Mouse (Mus musculus): Measurements from ENCODE around the gene Cdc123. TPM values are rescaled to one million over a fixed set of nuclear protein-coding genes. Genes with fewer than 3 reads are reported as not detected.

Cdc123 gene
- 213 and 225 TPM in 2 replicates for polyA plus RNA-seq (2012; rRNA removed)

DNA sequence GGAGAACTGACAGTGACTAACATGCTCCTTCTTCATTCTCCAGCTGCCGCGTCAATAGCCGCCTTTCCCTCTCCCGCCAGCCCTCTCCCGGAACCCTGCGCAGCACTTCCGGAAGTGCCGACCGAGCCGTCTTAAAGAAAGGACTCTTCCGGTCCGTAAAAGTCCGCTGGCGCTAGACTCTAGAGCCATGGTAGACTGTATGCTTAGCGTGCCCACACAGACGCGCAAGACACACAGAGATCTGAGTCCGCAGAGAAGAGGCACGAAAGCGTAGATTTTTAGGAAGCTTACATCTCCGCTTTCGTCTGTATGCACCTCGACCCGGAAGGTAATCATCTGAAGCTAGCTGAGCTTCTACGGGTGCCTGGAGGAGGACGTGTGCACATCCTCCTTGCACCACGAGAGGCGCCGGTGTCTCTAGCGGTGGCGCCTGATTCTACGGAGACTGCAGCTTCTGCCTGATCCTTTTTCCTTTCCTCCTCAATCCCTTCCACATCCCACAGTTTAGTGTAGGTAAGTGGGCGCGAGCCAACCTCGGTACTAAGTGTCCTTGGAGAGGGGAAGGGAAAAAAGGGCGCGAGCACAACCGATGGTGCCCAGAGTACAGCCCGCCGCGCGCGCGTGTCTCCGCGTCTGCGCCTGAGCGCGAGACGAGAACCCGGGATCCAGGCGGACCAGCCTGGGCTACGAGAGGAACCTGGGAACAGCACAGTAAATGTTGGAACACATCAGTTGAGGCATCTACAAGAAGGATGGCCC, at the start of gene Cdc123, which contains the start of gene Nudt5:
TSS of gene Cdc123 (minus strand) at position 292 of the 759 bp plus-strand sequence.
TSS of gene Nudt5 (plus strand) at position 147 of the 759 bp plus-strand sequence.

DNA sequence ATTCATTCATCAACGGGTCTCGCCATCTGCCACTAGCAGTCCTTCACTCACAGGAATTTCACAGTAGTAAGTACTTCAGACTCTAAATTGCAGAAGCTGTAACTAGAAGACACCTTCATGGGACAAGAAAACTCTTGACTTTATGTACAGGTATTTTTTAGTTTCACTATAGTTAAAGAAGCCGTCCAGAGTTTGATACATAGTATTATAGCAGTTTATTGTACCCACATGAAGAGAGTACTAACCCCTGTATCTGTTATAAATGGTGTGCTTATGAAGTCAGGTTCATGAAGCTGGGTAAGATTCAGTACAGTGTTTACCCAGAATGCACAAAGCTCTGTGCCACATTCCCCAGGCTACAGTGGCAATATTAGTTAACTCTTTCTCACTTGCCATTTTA, 17.9 kb upstream of the Cdc123 start, which contains the start of gene Gm13199:
TSS of gene Gm13199 (minus strand) at position 101 of the 400 bp plus-strand sequence.

Other genes with a start within 250 kb of the Cdc123 start
- 1.4 and 2.0 TPM in 2 replicates for gene Camk1d, start 130.6 kb downstream of the Cdc123 start, polyA plus RNA-seq (2012; rRNA removed)
- 46.7 and 56.6 TPM in 2 replicates for gene Nudt5, start 145 bp downstream of the Cdc123 start, polyA plus RNA-seq (2012; rRNA removed)
- gene Gm13199, start 17.8 kb upstream of the Cdc123 start, polyA plus RNA-seq (2012; rRNA removed), result 6.3 and 6.7 TPM in 2 replicates
- 84.1 and 160 TPM in 2 replicates for gene Sec61a2, start 50.3 kb upstream of the Cdc123 start, polyA plus RNA-seq (2012; rRNA removed)
- gene Dhtkd1, start 97.6 kb upstream of the Cdc123 start, polyA plus RNA-seq (2012; rRNA removed), result 8.7 and 12.4 TPM in 2 replicates
- gene Upf2, start 106.3 kb upstream of the Cdc123 start, polyA plus RNA-seq (2012; rRNA removed), result 26.4 and 30.1 TPM in 2 replicates

All from central nervous system, embryonic 11.5 days (tissue).